Mouse (Mus musculus) left cerebral cortex, adult 2 months (tissue): ENCODE results near the gene Sgk1. TPM values are rescaled to one million over a fixed set of nuclear protein-coding genes. Genes with fewer than 3 reads are reported as not detected.

Experiments
- DNase-seq, 2 experiments: peaks; one replicate each; pipeline ENCODE4 v3.0.0; 2021 to 2022; ENCODE audit warnings: low spot score in 2 of 2, mixed read lengths in 1 of 2; ENCODE audit errors: extremely low spot score in 1 of 2
- H3K27ac ChIP-seq: fragments of 200-600 bp; 2 replicates; pipeline ENCODE4 v1.8.1; 2022
- H3K4me3 ChIP-seq: fragments of 200-600 bp; 2 replicates; pipeline ENCODE4 v1.8.1; 2022
- CTCF ChIP-seq: fragments of 200-600 bp; IDR thresholded peaks from 2 replicates; pipeline ENCODE4 v1.8.1; 2022; ENCODE audit warnings: antibody characterized with exemption, mild to moderate bottlenecking, moderate library complexity
- intact Hi-C: fragments of 180-260 bp; cut with DNase I; formaldehyde crosslinking; loops from one replicate; pipeline ENCODE4 v1.15.1; 2025
- total RNA-seq, 2 experiments: library from RNA; stranded (reverse); gene quantifications; 2 replicates each; pipeline ENCODE4 v1.2.3; 2021

Sgk1 gene
- total RNA-seq, 2 experiments from 2014 or later, result 104 to 135 TPM

DNA sequence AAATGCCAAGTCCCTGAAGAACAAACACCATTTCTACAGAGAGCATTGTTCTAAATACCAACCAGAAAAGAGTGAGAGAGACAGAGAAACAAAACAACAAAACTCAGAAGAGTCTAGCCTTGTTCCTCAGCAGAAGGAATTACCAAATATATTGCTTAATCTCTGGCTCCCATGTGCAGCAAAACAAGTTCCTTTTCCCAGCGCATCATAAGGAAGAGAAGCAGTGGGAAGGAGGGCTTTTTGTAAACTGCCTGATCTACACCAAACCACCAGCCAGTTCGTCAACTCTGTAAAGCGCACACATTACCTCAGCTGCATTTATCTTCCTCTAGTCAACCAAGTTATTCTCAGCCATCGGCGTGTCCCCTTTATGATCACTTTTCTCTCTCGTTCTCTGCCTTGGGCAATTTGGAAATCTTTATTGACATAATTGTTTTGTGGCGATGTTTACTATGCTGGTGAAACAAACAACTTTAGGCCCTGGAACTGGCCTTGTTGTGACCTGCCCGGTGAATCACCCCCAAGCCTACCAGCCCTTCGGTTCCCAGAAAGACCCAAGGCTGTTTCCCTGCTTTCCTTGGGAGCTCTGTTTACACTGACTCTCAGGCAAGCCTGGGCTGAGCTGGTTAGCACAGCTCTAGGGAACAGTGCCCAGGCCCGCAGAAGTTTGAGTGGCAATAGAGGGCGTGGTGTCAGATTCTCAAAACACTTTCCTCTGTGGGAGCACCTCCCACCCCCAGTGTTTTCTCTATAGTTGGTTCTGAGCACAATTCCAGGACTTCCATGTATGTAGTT lies 34.8 kb upstream of the Sgk1 start:
- Histone ChIP-seq H3K27ac (no peak overlapping the region), H3K4me3 (no peak overlapping the region)
- DNase-seq, result no peak
- no peak for TF ChIP-seq CTCF
- intact Hi-C loops, result no loop called here

GRCm38 (mm10) chr10:21847931-21848670 lies 33.9 kb upstream of the Sgk1 start:
- no peak for TF ChIP-seq CTCF
- DNase-seq, result no peak
- Histone ChIP-seq H3K4me3 (no peak overlapping the region), H3K27ac (no peak overlapping the region)
- intact Hi-C loops, result no loop called here

DNA sequence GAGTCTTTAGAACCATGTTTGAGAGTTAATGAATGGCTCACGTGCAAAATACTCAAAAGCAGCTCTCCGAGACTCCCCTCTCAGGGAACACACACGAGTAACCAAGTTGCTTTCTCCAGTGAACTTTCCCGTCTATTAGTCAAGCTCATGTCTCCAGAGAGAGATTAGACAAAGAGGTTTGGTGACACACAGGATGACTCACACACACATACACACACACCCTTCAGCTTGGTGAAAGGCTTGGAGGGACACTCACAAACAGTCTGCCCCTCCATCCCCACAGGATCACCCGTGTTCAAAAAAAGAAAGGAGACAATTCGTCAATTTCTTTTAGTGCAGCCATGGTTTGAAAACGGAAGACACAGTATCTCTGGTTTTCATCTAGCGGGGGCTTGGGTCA lies 32.7 kb upstream of the Sgk1 start:
- DNase-seq, result no peak
- no peak for TF ChIP-seq CTCF
- Histone ChIP-seq H3K4me3 (no peak overlapping the region), H3K27ac (no peak overlapping the region)
- intact Hi-C loops, result no loop called here

GRCm38 (mm10) chr10:21850330-21850729 lies 31.7 kb upstream of the Sgk1 start:
- TF ChIP-seq CTCF, result no peak
- intact Hi-C loops, result no loop called here
- no peak overlapping the region for H3K27ac ChIP-seq
- H3K4me3 ChIP-seq, result no peak overlapping the region
- no peak for DNase-seq

DNA sequence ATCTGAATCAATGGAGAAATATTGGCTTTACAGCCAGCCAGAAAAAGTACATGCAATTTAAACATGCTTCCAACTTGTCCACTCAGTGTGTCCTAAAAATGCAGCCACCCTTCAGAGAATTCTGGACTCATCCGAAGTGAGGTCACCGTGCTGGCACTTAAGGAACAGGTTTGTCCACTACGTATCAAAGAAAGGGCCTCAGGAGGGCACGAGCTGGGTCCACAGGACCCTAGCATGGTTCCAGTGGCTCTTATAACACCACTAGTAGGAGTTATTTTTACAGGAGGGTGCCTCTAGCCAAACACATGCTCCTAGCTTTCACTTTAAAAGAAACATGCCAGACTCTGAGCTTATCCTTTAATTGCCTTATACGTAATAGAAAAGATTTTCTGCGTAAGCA lies 28.9 kb upstream of the Sgk1 start:
- Histone ChIP-seq H3K27ac (no peak overlapping the region), H3K4me3 (no peak overlapping the region)
- no peak for TF ChIP-seq CTCF
- no peak for DNase-seq
- intact Hi-C loops, result no loop called here

- Histone ChIP-seq H3K27ac (no peak overlapping the region), H3K4me3 (no peak overlapping the region)
- DNase-seq, result peak in 1 of 2 experiments; percentile 37
- no peak for TF ChIP-seq CTCF
- intact Hi-C loops, result no loop called here
Measured at GRCm38 (mm10) chr10:21853566-21854328, 28.2 kb upstream of the Sgk1 start.

- DNase-seq, result no peak
- Histone ChIP-seq H3K4me3 (no peak overlapping the region), H3K27ac (no peak overlapping the region)
- no peak for TF ChIP-seq CTCF
- intact Hi-C loops, result no loop called here
Measured at GRCm38 (mm10) chr10:21855338-21855737, 26.6 kb upstream of the Sgk1 start.

DNA sequence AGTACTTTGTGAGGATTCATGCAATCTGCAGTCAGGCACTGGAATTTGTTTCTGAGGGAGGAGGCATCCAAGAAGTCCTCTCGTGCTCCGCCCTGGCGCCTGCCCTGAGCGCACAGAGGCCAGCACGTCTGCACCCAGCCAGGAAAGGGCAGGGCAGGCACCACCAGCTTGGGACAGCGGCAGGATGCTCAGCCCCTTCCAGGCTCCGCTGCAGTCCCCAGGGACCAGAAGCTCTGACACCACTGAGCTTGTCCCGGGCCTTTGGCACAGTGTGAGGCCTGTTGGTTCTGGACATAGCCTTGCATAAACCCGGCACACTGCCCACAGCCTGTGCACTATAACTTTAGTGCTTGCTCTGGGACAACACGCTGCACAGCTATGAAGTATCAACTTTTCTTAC lies 24.3 kb upstream of the Sgk1 start:
- no peak for DNase-seq

DNA sequence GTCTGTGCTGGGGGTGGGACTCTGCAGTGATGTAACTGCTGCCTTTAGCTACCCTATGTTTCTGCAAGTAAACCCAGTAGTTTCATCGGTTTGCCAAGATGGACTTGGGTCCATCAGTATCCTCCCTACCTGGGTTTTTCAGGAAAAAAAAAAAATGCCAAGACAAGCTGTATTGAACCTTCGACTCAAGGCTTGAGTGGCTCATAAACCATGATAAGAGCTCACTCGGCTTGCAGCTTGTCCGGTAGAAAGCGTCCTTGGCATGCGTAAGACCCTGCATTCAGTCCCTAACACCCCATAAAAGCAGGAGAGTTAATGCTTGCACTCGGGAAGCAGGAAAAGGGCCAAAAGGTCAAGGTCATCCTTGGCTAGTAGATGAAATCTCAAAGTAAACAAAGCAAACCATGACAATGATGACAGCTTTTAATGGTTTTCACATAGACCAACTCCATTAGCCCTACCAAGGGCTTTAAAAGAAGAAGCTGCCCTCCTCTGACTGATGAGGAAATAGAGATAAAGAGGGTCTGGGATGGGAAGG lies 23.5 kb upstream of the Sgk1 start:
- Histone ChIP-seq H3K27ac (no peak overlapping the region), H3K4me3 (no peak overlapping the region)
- no peak for TF ChIP-seq CTCF
- no peak for DNase-seq
- intact Hi-C loops, result no loop called here

More for the DNA sequence above, 24.3 kb upstream of the Sgk1 start:
- no peak for TF ChIP-seq CTCF
- no peak overlapping the region for H3K4me3 ChIP-seq
- H3K27ac ChIP-seq, result no peak overlapping the region
- intact Hi-C loops, result no loop called here

DNA sequence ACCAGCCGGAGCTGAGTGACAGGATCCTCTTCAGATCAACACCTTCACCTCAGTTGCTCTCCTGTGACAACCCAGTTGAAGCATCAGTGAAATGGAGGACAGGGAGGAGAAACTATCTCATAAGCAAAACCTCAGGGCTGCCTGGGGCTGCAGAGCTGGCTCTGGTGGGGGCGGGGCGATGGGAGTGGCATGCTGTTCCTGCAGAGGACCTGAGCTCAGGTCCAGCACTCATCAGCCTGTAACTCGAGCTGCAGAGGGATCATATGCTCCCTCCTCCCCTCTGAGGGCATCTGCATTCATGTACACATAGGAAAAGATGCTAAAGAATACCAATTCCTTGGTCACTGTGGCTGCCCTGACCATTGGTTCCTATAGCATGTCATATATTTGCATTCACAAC lies 15.5 kb upstream of the Sgk1 start:
- Histone ChIP-seq H3K27ac (no peak overlapping the region), H3K4me3 (no peak overlapping the region)
- no peak for TF ChIP-seq CTCF
- intact Hi-C loops, result no loop called here
- no peak for DNase-seq

DNA sequence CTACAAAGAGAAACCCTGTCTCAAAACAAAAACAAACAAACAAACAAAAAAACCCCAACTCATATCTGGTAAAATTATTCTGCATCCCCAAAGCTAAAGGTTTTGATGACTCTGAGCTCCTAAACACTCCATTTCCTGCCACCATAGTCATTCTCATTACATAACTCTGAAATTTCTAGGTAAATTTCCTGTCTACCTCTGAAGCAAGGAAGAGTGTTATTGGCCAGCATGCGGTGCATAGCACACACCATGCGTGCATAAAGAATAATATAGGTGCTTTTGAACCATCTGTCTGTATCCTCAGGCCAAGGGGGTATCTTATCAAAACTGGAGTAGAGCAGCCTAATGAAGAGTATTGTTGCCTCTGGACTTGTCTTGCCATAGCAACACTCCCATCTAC lies 13.8 kb upstream of the Sgk1 start:
- intact Hi-C loops, result no loop called here
- no peak for DNase-seq
- TF ChIP-seq CTCF, result no peak
- H3K4me3 ChIP-seq, result no peak overlapping the region
- H3K27ac ChIP-seq, result no peak overlapping the region

- Histone ChIP-seq H3K4me3 (no peak overlapping the region), H3K27ac (no peak overlapping the region)
- no peak for DNase-seq
- intact Hi-C loops, result no loop called here
- no peak for TF ChIP-seq CTCF
Measured at GRCm38 (mm10) chr10:21868623-21869022, 13.4 kb upstream of the Sgk1 start.
